Mouse (Mus musculus) embryonic fibroblast, embryonic 13.5 days (primary cell): ENCODE measurements around the gene Zfp428. TPM values are rescaled to one million over a fixed set of nuclear protein-coding genes. Genes with fewer than 3 reads are reported as not detected.

Source experiments
- H3K27ac ChIP-seq: 2 replicates; pipeline ENCODE4 v1.5.1; 2012; ENCODE audit warnings: low read length, control low read depth, inconsistent platforms; ENCODE audit not compliant: insufficient read depth
- H3K4me1 ChIP-seq: 2 replicates; pipeline ENCODE4 v1.6.1; 2011; ENCODE audit warnings: low read length; ENCODE audit not compliant: control insufficient read depth, insufficient read depth
- H3K4me3 ChIP-seq: 2 replicates; pipeline ENCODE4 v1.5.1; 2011; ENCODE audit warnings: mild to moderate bottlenecking, control low read depth, low read length; ENCODE audit not compliant: insufficient read depth
- CTCF ChIP-seq: IDR thresholded peaks from 2 replicates; pipeline ENCODE4 v1.5.1; 2011; ENCODE audit warnings: mild to moderate bottlenecking, control low read depth, low read length, moderate library complexity, borderline replicate concordance; ENCODE audit not compliant: insufficient read depth
- POLR2A ChIP-seq: IDR thresholded peaks from 2 replicates; pipeline ENCODE4 v1.6.1; 2011; ENCODE audit warnings: low read depth, mild to moderate bottlenecking, control low read depth, low read length, moderate library complexity
- polyA plus RNA-seq: library from polyadenylated mRNA; stranded (reverse); fragments of >200 nt; gene quantifications from 2 replicates; pipeline ENCODE4 v1.2.4, GENCODE M21; 2011; ENCODE audit warnings: low read depth; ENCODE audit not compliant: missing spikeins, insufficient read length

Zfp428 gene
- polyA plus RNA-seq, 1 experiment = 8.9 TPM

DNA sequence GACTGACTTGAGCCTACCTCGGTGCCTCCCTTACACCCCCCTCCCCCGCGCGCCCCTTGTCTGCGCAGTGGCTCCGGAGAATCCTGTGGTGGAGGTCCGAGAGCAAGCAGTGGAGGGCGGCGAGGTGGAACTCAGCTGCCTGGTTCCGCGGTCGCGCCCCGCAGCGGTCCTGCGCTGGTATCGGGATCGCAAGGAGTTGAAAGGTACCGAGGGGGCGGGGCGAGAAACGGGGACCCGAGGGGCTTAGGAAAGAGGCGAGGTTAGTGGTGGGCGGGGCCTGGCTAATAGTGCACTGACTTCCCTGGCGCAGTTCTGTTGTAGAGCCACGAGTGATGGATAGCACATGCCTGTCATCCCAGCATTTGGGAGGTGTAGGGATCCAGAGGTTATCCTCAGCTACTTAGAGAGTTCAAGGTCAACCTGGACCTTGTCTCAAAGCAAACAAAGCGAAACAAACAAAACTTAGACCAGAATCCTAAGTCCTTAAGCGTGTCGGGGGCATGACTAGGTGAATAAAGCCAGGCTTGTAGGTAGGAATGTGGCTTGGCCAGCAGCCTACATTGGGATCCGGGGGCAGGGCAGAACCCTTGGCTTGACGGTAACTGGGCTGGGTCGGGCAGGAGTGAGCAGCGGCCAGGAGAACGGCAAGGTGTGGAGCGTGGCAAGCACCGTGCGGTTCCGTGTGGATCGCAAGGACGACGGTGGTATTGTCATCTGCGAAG, 6.8 kb upstream of the Zfp428 start:
- no peak for TF ChIP-seq POLR2A
- no peak for TF ChIP-seq CTCF
- H3K27ac ChIP-seq = no peak overlapping the region
- no peak overlapping the region for H3K4me3 ChIP-seq
- no peaks in the 10 kb centered on the region for H3K4me1 ChIP-seq

GRCm38 (mm10) chr7:24500929-24501328, 5.9 kb upstream of the Zfp428 start:
- peaks cover 3% of the 10 kb centered on the region; the same call in 1 of the 2 replicates for H3K4me1 ChIP-seq

GRCm38 (mm10) chr7:24501492-24501891, 5.3 kb upstream of the Zfp428 start:
- H3K27ac ChIP-seq = no peak overlapping the region

More at GRCm38 (mm10) chr7:24500929-24501328, 5.9 kb upstream of the Zfp428 start:
- Histone ChIP-seq H3K27ac (no peak overlapping the region), H3K4me3 (no peak overlapping the region)
- TF ChIP-seq POLR2A (no peak), CTCF (peak; percentile 17; the same call in 1 of the 2 replicates)

DNA sequence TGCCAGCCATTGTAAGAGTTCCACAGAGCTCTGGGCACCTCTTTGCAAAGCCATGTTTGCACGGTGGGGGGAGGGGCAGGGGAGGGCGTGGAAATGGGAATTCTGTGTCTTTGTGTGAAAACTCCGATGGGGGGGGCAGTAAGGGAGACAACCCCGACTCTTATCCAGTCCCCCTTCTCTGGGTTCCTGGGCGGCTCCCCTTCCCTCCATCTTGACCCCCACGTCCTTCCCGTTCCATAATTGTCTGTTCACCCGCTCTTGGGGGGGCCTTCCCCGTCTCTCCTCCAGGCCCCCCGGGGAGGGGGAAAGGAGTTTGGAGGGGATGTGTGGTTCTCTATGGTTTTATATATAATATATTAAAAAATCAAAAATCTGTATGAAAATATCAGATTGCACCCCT, 2.8 kb upstream of the Zfp428 start:
- 0 out of 2 replicates have a peak, but pooled peaks have one; percentile 16 for TF ChIP-seq POLR2A
- no peak for TF ChIP-seq CTCF
- peaks cover 3% of the 10 kb centered on the region; the same call in 1 of the 2 replicates for H3K4me1 ChIP-seq
- no peak overlapping the region for H3K4me3 ChIP-seq
- no peak overlapping the region for H3K27ac ChIP-seq

More at GRCm38 (mm10) chr7:24501492-24501891, 5.3 kb upstream of the Zfp428 start:
- Histone ChIP-seq H3K4me1 (peaks cover 3% of the 10 kb centered on the region; the same call in 1 of the 2 replicates), H3K4me3 (no peak overlapping the region)
- TF ChIP-seq CTCF (peak; percentile 53; the same call in 1 of the 2 replicates), POLR2A (no peak)

GRCm38 (mm10) chr7:24504868-24505267, 1.9 kb upstream of the Zfp428 start:
- H3K4me3 ChIP-seq = no peak overlapping the region
- H3K4me1 ChIP-seq = peaks cover 3% of the 10 kb centered on the region; the same call in 1 of the 2 replicates
- TF ChIP-seq POLR2A (no peak), CTCF (no peak)
- H3K27ac ChIP-seq = no peak overlapping the region

GRCm38 (mm10) chr7:24505447-24506064, 1.2 kb upstream of the Zfp428 start:
- TF ChIP-seq CTCF = no peak
- TF ChIP-seq POLR2A = peak; percentile 16; the same call in 1 of the 2 replicates
- H3K27ac ChIP-seq = peak overlapping the region; percentile 97; the same call in 1 of the 2 replicates
- H3K4me3 ChIP-seq = peak overlapping the region; percentile 68; the same call in 1 of the 2 replicates
- peaks cover 3% of the 10 kb centered on the region; the same call in 1 of the 2 replicates for H3K4me1 ChIP-seq

DNA sequence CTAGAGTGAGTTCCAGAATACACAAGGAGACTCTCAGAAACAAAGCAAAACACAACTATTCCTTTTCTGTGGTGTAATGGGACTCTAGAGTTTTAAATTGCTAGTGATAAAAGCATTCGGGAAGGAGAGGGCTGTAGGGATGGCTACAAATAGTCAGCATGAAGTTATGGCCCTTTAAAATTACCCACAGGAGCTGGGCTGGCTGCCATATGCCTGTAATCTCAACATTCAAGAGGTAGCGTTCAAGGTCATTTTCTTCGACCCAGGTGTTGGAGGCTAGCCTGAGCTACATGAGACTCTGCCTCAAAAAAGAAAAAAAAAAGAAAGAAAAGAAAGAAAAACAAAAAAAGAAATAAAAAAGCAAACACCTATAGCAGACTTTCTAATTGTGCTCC, 744 bp upstream of the Zfp428 start:
- peak overlapping the region; percentile 68 for H3K4me3 ChIP-seq
- peaks cover 3% of the 10 kb centered on the region; the same call in 1 of the 2 replicates for H3K4me1 ChIP-seq
- TF ChIP-seq POLR2A (no peak), CTCF (no peak)
- H3K27ac ChIP-seq = peak overlapping the region; percentile 97; the same call in 1 of the 2 replicates

DNA sequence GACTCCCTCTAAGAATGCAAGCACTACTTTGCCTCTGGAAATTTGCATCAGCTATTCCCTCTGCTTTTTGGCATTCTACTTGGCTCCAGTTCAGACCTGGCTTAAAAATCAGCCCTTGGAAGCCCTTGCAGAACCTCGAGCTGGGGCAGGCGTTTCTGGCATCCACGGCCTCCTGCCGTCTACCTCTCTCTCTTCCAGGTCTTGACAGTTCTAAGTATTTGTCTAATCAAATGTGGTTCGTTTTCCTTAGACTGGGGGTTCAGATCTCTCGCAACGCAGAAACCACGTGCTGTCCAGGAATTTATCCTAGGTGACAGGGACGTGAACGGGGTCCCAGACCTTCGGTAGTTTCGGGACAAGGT, 349 bp upstream of the Zfp428 start:
- H3K4me3 ChIP-seq = peak overlapping the region; percentile 68
- TF ChIP-seq CTCF (no peak), POLR2A (no peak)
- H3K4me1 ChIP-seq = peaks cover 3% of the 10 kb centered on the region; the same call in 1 of the 2 replicates
- H3K27ac ChIP-seq = peak overlapping the region; percentile 97

GRCm38 (mm10) chr7:24507726-24508114, 914 bp downstream of the Zfp428 start:
- Histone ChIP-seq H3K27ac (peak overlapping the region; percentile 97), H3K4me1 (peaks cover 3% of the 10 kb centered on the region; the same call in 1 of the 2 replicates), H3K4me3 (peak overlapping the region; percentile 68)
- TF ChIP-seq CTCF (no peak), POLR2A (no peak)
